Mouse (Mus musculus): ENCODE data around the gene Cmc1. TPM values are rescaled to one million over a fixed set of nuclear protein-coding genes. Genes with fewer than 3 reads are reported as not detected.
"Not testable (repeated sequence)": the region's sequence is repeated elsewhere in the genome, so short reads cannot be mapped to it uniquely, and the experiment has no call there.

The Cmc1 gene
- polyA plus RNA-seq, 1 experiment from 2014 or later, result 48.5 TPM

GRCm38 (mm10) chr9:118173086-118173485, 23.1 kb upstream of the Cmc1 start:
- H3K27me3 ChIP-seq, result no peaks in the 10 kb centered on the region
- ATAC-seq, result no peak
- H3K36me3 ChIP-seq, result no peaks in the 10 kb centered on the region
- 89% methylated on average over 4 of the region's 4 CpGs for WGBS
- H3K4me3 ChIP-seq (replicated peaks), result no peak overlapping the region
- H3K27ac ChIP-seq, result no peak overlapping the region
- H3K4me2 ChIP-seq (replicated peaks), result no peak overlapping the region
- H3K9me3 ChIP-seq, result peaks cover 4% of the 10 kb centered on the region; the same call in 1 of the 2 replicates
- H3K9ac ChIP-seq (replicated peaks), result no peak overlapping the region
- no peaks in the 10 kb centered on the region for H3K4me1 ChIP-seq (replicated peaks)

GRCm38 (mm10) chr9:118168544-118168943, 18.6 kb upstream of the Cmc1 start:
- H3K4me2 ChIP-seq (replicated peaks), result no peak overlapping the region
- no peak for ATAC-seq
- 61% methylated on average over 5 of the region's 5 CpGs for WGBS
- no peaks in the 10 kb centered on the region for H3K36me3 ChIP-seq
- H3K27me3 ChIP-seq, result no peaks in the 10 kb centered on the region
- no peaks in the 10 kb centered on the region for H3K4me1 ChIP-seq (replicated peaks)
- H3K9ac ChIP-seq (replicated peaks), result no peak overlapping the region
- H3K9me3 ChIP-seq, result peaks cover 4% of the 10 kb centered on the region; the same call in 1 of the 2 replicates
- no peak overlapping the region for H3K27ac ChIP-seq
- H3K4me3 ChIP-seq (replicated peaks), result no peak overlapping the region

GRCm38 (mm10) chr9:118167606-118168005, 17.6 kb upstream of the Cmc1 start:
- H3K36me3 ChIP-seq, result no peaks in the 10 kb centered on the region
- no peaks in the 10 kb centered on the region for H3K4me1 ChIP-seq (replicated peaks)
- no peaks in the 10 kb centered on the region for H3K27me3 ChIP-seq
- H3K4me3 ChIP-seq (replicated peaks), result no peak overlapping the region
- H3K4me2 ChIP-seq (replicated peaks), result no peak overlapping the region
- 74% methylated on average over 6 of the region's 6 CpGs for WGBS
- H3K9ac ChIP-seq (replicated peaks), result no peak overlapping the region
- no peak overlapping the region for H3K27ac ChIP-seq
- no peak for ATAC-seq
- no peaks in the 10 kb centered on the region for H3K9me3 ChIP-seq

GRCm38 (mm10) chr9:118161536-118161935, 11.6 kb upstream of the Cmc1 start:
- no peak overlapping the region for H3K27ac ChIP-seq
- no peaks in the 10 kb centered on the region for H3K9me3 ChIP-seq
- no peak overlapping the region for H3K4me3 ChIP-seq (replicated peaks)
- no peak overlapping the region for H3K9ac ChIP-seq (replicated peaks)
- WGBS, result 89% methylated on average over 6 of the region's 6 CpGs
- ATAC-seq, result no peak
- H3K27me3 ChIP-seq, result no peaks in the 10 kb centered on the region
- H3K4me2 ChIP-seq (replicated peaks), result no peak overlapping the region
- H3K4me1 ChIP-seq (replicated peaks), result no peaks in the 10 kb centered on the region
- H3K36me3 ChIP-seq, result no peaks in the 10 kb centered on the region

- Histone ChIP-seq H3K4me3 (replicated peaks) (no peak overlapping the region), H3K27me3 (no peaks in the 10 kb centered on the region), H3K9me3 (no peaks in the 10 kb centered on the region), H3K9ac (replicated peaks) (no peak overlapping the region), H3K27ac (no peak overlapping the region), H3K36me3 (no peaks in the 10 kb centered on the region), H3K4me1 (replicated peaks) (no peaks in the 10 kb centered on the region), H3K4me2 (replicated peaks) (no peak overlapping the region)
- 85% methylated on average over 3 of the region's 3 CpGs for WGBS
- no peak for ATAC-seq
Observed at GRCm38 (mm10) chr9:118159936-118160335, 10.0 kb upstream of the Cmc1 start.

- Histone ChIP-seq H3K27me3 (no peaks in the 10 kb centered on the region), H3K9ac (replicated peaks) (no peak overlapping the region), H3K4me2 (replicated peaks) (no peak overlapping the region), H3K27ac (no peak overlapping the region), H3K4me1 (replicated peaks) (no peaks in the 10 kb centered on the region), H3K36me3 (no peaks in the 10 kb centered on the region), H3K9me3 (no peaks in the 10 kb centered on the region), H3K4me3 (replicated peaks) (no peak overlapping the region)
- 93% methylated on average over 4 of the region's 4 CpGs for WGBS
- no peak for ATAC-seq
Observed at GRCm38 (mm10) chr9:118158201-118158600, 8.2 kb upstream of the Cmc1 start.

GRCm38 (mm10) chr9:118157234-118157633, 7.3 kb upstream of the Cmc1 start:
- Histone ChIP-seq H3K27ac (no peak overlapping the region), H3K9me3 (no peaks in the 10 kb centered on the region), H3K9ac (replicated peaks) (no peak overlapping the region), H3K36me3 (no peaks in the 10 kb centered on the region), H3K4me1 (replicated peaks) (no peaks in the 10 kb centered on the region), H3K4me3 (replicated peaks) (no peak overlapping the region), H3K4me2 (replicated peaks) (no peak overlapping the region), H3K27me3 (no peaks in the 10 kb centered on the region)
- ATAC-seq, result no peak
- 92% methylated on average over 3 of the region's 3 CpGs for WGBS

- no peak overlapping the region for H3K4me2 ChIP-seq (replicated peaks)
- no peaks in the 10 kb centered on the region for H3K9me3 ChIP-seq
- no peak overlapping the region for H3K4me3 ChIP-seq (replicated peaks)
- no peak overlapping the region for H3K9ac ChIP-seq (replicated peaks)
- H3K36me3 ChIP-seq, result no peaks in the 10 kb centered on the region
- H3K27me3 ChIP-seq, result no peaks in the 10 kb centered on the region
- no peak for ATAC-seq
- no peak overlapping the region for H3K27ac ChIP-seq
- H3K4me1 ChIP-seq (replicated peaks), result 0 out of 2 replicates have a peak, but pooled peaks cover 4% of the 10 kb centered on the region
- 82% methylated on average over 5 of the region's 5 CpGs for WGBS
Observed at GRCm38 (mm10) chr9:118154666-118155065, 4.7 kb upstream of the Cmc1 start.

- no peak overlapping the region for H3K27ac ChIP-seq
- no peak for ATAC-seq
- no peaks in the 10 kb centered on the region for H3K36me3 ChIP-seq
- H3K4me2 ChIP-seq (replicated peaks), result no peak overlapping the region
- no peak overlapping the region for H3K4me3 ChIP-seq (replicated peaks)
- H3K9me3 ChIP-seq, result no peaks in the 10 kb centered on the region
- WGBS, result 100% methylated on average over 1 of the region's 1 CpGs
- peaks cover 18% of the 10 kb centered on the region for H3K4me1 ChIP-seq (replicated peaks)
- no peak overlapping the region for H3K9ac ChIP-seq (replicated peaks)
- H3K27me3 ChIP-seq, result no peaks in the 10 kb centered on the region
Observed at GRCm38 (mm10) chr9:118151221-118151507, 1.2 kb upstream of the Cmc1 start.

GRCm38 (mm10) chr9:118150429-118151220, 648 bp upstream of the Cmc1 start:
- peaks cover 18% of the 10 kb centered on the region for H3K4me1 ChIP-seq (replicated peaks)
- H3K27me3 ChIP-seq, result no peaks in the 10 kb centered on the region
- no peak overlapping the region for H3K9ac ChIP-seq (replicated peaks)
- WGBS, result 81% methylated on average over 20 of the region's 20 CpGs
- no peak; the same call in 1 of the 2 replicates for ATAC-seq
- peak overlapping the region; percentile 81 for H3K4me3 ChIP-seq (replicated peaks)
- H3K36me3 ChIP-seq, result no peaks in the 10 kb centered on the region
- peak overlapping the region; percentile 62 for H3K4me2 ChIP-seq (replicated peaks)
- no peaks in the 10 kb centered on the region for H3K9me3 ChIP-seq
- no peak overlapping the region for H3K27ac ChIP-seq

GRCm38 (mm10) chr9:118140356-118140755, 9.6 kb downstream of the Cmc1 start:
- not testable (repeated sequence) for ATAC-seq; H3K4me1 ChIP-seq (replicated peaks); H3K9ac ChIP-seq (replicated peaks); H3K4me3 ChIP-seq (replicated peaks); H3K9me3 ChIP-seq; H3K4me2 ChIP-seq (replicated peaks); H3K27me3 ChIP-seq; H3K36me3 ChIP-seq; H3K27ac ChIP-seq
- 83% methylated on average over 2 of the region's 3 CpGs for WGBS

GRCm38 (mm10) chr9:118110360-118110710, 39.6 kb downstream of the Cmc1 start:
- Histone ChIP-seq H3K36me3 (no peaks in the 10 kb centered on the region), H3K4me2 (replicated peaks) (no peak overlapping the region), H3K27ac (no peak overlapping the region), H3K4me3 (replicated peaks) (no peak overlapping the region), H3K9ac (replicated peaks) (no peak overlapping the region), H3K9me3 (no peaks in the 10 kb centered on the region), H3K27me3 (no peaks in the 10 kb centered on the region), H3K4me1 (replicated peaks) (peaks cover 16% of the 10 kb centered on the region)
- ATAC-seq, result no peak
- WGBS, result 75% methylated on average over 2 of the region's 2 CpGs

All from midbrain, embryonic 13.5 days (tissue).